Mouse (Mus musculus): ENCODE measurements around the gene Gm813.
"Not testable (repeated sequence)": the region's sequence is repeated elsewhere in the genome, so short reads cannot be mapped to it uniquely, and the experiment has no call there.

Gene Gm813

GRCm38 (mm10) chr16:58616878-58617277, at the start of gene Gm813:
Gene Gm813 (minus strand): TSS chr16:58616978.
- no peak for DNase-seq (ENCODE audit: low spot score)

- DNase-seq (ENCODE audit: low spot score): not testable (repeated sequence)
Observed at GRCm38 (mm10) chr16:58665137-58665536, 48.4 kb upstream of the Gm813 start.

DNA sequence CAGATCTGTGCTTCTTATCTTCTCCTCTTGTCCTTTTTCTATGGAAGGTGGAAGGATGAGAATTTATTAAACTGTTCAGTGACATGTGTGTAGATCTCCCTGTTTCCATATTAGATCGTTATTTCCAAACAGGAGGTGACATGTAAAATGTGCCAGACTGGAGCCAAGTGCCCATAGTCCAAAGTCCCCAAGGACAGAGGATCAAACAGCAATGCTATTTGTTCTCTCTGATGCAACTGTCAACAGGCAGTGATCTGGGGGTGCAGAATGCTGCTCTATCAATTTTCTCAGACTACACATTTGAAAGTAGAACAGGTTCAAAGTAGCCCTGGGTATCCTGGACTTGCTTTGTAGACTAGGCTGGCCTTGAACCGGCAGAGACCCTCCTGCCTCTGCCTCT, 47.0 kb upstream of the Gm813 start:
- no peak for DNase-seq (ENCODE audit: low spot score)

- no peak for DNase-seq (ENCODE audit: low spot score)
Observed at GRCm38 (mm10) chr16:58663021-58663420, 46.2 kb upstream of the Gm813 start.

DNA sequence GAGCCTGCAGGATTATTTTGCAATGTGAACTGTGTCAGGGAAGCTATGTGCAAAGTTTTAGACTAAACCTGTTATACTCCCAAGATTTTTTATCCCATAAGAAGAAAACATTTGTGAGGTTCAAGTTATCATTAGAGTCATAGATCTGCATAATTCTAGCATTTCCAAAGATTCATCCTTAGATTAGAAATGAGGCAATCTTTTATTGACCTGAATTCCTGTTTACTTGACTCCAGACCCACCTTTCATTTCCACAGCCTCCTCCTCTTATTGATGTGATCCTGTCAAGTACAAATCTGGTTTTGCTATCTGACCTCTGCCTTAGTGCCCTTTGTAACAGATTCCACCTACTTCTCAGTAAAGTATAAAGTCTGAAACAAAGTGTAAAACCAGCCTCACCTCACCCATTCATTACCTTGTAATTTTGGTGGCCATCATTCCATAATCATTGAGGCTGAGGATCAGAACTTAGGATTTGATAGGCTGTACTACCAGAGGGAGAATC, 45.6 kb upstream of the Gm813 start:
- DNase-seq (ENCODE audit: low spot score): no peak

- peak; percentile 92 for DNase-seq (ENCODE audit: low spot score)
Observed at GRCm38 (mm10) chr16:58661826-58662225, 45.0 kb upstream of the Gm813 start.

DNA sequence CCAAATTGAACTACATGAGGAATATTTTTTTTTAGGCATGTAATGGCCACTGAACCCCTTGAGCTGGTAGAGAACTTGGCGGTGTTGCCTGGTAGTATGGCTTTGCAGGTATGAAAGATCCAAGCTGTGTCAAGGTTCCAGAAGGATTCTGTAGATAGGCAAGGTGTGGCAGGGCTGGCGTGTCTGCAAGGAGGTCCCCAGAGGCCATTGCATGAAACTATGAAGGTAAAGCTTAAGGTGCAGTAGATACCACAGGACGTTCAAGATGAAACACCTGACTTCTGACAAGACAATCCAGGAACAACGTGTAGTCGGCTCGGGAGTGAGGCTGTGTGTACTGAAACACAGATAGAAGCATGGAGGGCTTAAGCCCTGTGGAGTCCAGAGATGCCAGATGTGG, 41.9 kb upstream of the Gm813 start:
- no peak for DNase-seq (ENCODE audit: low spot score)

- no peak for DNase-seq (ENCODE audit: low spot score)
Observed at GRCm38 (mm10) chr16:58656526-58656925, 39.7 kb upstream of the Gm813 start.

- no peak for DNase-seq (ENCODE audit: low spot score)
Observed at GRCm38 (mm10) chr16:58655751-58656150, 39.0 kb upstream of the Gm813 start.

DNA sequence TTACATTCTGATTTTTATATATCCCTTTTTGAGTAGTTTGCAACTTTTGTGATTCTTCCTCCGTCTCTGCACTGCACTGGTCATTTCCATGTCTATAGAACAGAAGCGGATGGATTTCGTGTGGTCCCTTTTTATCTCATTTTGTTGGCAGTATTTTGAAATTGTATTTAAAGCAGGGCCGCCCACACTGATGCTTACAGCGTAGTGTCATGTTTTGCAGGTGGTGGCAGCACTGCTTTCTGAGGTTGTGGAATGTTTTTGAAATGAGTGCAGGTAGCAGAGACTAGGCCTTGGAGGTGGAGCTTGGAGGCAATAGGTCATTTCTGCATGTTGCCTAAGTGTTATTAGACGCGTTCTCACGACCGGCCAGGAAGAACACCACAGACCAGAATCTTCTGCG, 33.2 kb upstream of the Gm813 start:
- DNase-seq (ENCODE audit: low spot score): no peak

DNA sequence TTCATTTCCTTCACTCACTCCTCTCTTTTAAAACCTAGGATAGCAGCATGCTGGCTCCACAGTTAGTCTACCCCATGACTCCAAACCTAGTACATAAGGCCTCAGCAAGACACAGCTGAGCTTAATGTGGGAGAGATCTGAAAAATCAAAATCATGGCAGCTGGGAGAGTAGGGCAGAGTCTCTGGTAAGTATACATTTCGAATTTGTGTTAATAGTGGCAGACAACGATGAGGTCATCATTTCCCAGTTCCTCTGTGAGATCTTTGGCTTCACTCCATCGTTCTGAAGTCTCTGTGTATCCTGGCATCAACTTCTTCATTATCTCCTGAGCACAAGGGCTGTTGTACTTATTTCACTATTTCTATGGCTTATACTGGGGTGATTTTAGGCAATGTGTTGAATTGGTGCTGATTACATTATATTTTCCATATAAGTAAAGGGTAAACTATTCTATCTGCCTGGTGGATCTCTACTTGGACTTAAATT, 22.0 kb upstream of the Gm813 start, which contains the start of gene E330017A01Rik:
E330017A01Rik (minus strand) TSS at position 51 of the 487 bp plus-strand sequence.
- DNase-seq (ENCODE audit: low spot score): no peak

DNA sequence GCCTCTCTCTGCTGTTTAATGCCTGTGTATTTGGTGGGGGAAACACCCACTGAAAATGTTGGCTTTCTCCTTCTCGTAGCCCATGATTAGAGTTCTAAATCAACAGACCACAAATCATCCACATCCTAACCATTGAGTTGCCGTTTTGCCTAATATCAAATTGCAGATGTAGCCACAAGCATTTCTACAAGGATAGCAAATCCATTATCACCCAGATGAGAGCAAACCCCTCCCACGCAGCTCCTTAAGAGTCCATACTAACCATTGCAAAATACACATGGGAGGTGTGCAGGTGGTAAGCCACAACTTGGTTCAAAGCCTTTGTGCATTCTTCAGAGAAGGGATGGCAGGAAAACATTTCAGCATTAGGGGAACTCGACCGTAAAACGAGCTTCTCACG, 21.2 kb upstream of the Gm813 start:
- DNase-seq (ENCODE audit: low spot score): no peak

GRCm38 (mm10) chr16:58637448-58637847, 20.7 kb upstream of the Gm813 start:
- no peak for DNase-seq (ENCODE audit: low spot score)

DNA sequence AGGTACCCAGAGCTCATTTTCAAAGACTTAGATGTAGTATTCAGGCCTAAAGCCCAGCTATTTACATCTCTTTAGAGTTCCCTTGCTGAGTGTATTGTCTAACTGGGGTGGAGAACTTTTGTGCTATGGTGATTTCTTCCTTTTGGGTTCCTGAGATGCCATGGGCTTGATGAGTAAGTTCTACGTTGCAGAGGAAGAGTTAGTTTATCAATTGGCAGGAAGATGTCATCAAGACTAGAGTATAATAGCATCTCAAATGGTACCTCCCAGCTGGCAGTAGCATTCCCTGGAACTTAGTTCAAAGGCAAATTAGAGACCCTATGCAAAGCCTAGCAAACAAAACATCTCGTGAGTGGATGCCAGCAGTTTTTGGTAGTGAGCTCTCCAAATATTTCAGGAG, 19.1 kb upstream of the Gm813 start:
- no peak for DNase-seq (ENCODE audit: low spot score)

GRCm38 (mm10) chr16:58629736-58630135, 13.0 kb upstream of the Gm813 start:
- no peak for DNase-seq (ENCODE audit: low spot score)

GRCm38 (mm10) chr16:58628968-58629367, 12.2 kb upstream of the Gm813 start:
- no peak for DNase-seq (ENCODE audit: low spot score)

DNA sequence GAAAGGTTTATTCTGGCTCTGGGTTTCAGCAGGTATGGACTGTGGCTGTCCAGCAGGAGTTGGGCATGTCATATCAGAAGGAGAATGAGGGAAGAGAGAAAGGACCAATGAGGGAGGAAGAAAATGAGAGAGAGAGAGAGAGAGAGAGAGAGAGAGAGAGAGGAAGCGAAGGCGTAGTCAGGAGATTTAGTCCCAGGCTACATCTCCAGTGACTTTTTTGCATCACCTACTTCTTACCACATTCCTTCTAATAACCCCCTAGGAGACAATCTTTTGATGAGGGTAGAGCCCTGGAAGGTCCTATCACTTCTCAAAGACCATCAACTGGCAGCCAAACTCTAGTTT, 11.5 kb upstream of the Gm813 start:
- no peak for DNase-seq (ENCODE audit: low spot score)

DNA sequence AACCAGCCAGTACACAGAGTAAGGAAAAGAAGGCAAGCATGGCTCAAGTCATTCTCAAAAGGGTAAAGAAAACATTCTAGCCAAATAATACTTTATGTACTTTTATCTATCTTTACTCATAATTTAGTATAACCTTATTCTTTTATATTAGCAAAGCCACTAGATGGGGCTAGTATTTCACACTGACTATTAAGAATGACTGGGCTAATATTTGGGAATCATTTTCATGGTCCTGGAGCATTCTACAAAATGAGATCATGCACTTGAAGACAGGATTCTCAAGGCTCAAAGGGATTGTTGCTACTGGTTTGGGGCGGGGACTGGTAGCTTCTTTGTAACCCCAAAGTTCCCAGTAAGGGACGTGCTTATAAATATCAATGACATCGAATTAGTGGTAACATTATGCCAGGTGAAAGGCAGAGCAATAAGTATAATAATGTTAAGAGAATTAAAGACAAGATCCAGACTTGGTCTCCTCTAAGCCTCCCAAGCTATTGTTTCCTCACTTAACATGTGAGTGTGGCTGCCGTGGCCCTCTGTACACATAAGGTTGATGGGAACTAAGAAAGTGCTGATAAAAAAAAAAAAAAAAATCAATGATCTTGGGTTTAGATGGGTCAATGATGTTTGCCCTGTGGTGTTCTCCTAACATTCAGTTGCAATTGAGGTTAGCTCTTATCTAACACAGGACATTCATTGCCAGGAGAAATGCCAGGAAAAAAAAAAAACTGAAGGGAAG, 11.0 kb upstream of the Gm813 start:
- DNase-seq (ENCODE audit: low spot score): no peak

- DNase-seq (ENCODE audit: low spot score): no peak
Observed at GRCm38 (mm10) chr16:58623944-58624343, 7.2 kb upstream of the Gm813 start.

DNA sequence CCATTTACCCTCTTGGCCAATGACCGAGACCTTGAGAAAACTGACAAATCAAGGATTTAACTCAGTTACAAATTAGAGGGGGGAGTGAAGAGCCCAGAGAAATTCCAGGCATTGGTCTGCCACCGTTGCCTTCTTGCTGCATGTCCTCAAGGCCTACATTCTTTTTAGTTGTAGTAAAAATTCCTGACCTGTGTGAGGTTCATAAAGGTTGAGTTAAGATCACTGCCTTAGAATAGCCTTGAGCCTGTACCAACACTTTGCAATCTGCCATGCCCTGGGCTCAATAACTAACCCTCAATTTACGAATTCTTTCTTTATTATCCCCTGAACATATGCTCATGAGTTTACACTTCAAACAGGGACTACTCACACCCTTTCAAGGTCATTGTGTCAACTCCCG, 6.3 kb upstream of the Gm813 start:
- no peak for DNase-seq (ENCODE audit: low spot score)

DNA sequence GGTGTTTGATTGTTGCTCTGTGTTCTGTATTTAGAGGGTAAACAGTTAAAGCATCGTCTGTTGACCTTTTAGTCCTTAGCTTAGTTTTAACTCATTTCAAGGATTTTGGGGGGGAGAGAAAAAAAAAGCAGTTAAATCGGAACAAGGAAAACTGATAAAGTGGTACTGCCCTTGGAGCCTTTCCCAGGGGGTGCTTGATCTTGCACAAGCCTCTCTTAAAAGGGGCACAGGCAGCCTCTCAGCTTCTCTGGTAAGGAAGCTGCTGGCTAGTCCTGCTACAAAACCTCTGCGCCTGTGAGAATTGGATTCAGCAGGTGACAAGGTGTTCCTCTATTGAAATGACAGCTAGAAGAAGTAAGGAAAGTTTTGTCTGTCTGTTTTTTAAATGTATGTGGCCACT, 5.6 kb upstream of the Gm813 start:
- DNase-seq (ENCODE audit: low spot score): no peak

DNA sequence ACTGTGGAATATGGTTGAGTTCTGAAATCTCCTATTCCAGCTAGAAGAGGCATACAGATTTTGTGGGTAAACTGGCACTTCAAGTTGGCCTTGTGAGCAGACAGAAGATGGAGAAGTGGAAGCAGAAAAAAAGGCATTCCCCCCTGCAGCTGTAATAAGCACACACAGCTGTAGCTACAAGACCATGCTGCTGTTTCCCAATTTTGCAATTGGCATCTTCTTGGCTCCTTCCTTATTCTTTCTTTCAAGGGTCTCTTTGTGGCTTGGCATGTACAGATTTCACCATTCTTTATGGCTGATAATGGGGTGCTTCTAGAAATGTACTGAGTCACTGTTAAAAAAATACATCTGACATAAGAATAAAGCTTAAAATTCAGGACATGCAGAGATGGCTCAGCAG, 568 bp upstream of the Gm813 start:
- DNase-seq (ENCODE audit: low spot score): no peak

DNA sequence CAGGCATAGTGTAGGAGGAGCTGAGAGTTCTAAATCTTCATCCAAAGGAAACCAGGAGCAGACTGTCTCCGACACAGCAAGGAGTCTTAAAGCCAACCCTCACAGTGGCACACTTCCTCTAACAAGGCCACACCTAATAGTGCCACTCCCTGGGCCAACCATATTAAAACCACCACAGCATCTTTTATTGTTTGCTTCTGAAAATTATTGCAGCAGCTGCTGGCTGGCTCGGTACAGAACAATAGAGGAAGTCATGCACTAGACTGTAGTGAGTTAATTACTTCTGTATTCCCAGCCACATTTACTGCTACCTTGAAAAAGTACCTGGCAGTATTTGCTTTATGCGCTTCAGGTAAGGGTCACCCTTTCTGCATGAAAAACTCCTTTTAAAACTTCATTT, 3.8 kb downstream of the Gm813 start:
- DNase-seq (ENCODE audit: low spot score): no peak

- DNase-seq (ENCODE audit: low spot score): no peak
Observed at GRCm38 (mm10) chr16:58607101-58607500, 9.7 kb downstream of the Gm813 start.
